Mouse (Mus musculus) erythroid progenitor cell, adult 5-6 weeks (primary cell): ENCODE results near the gene Rapgefl1. TPM values are rescaled to one million over a fixed set of nuclear protein-coding genes. Genes with fewer than 3 reads are reported as not detected.

Experiments
- ATAC-seq: replicated peaks from 2 replicates; pipeline ENCODE4 v1.8.0; 2016; ENCODE audit warnings: moderate number of reproducible peaks, mild to moderate bottlenecking, moderate TSS enrichment, inconsistent platforms; ENCODE audit not compliant: poor library complexity, low FRiP score, severe bottlenecking
- total RNA-seq, 2 experiments: library from RNA; stranded (forward) in 1 of 2; stranded (reverse) in 1 of 2; fragments of 150-400 nt in 1 of 2; fragments of 186-747, 209-891 nt in 1 of 2; gene quantifications; 2 replicates each; pipeline versions ENCODE4 v1.2.3 to v1.2.4; 2015 to 2017; ENCODE audit warnings: low replicate concordance in 2 of 2

The Rapgefl1 gene
- 6.7 TPM in 1 of 2 replicates, not detected in the other for total RNA-seq (2015; ENCODE audit: low replicate concordance)
- 1.5 TPM in 1 of 2 replicates, not detected in the other for total RNA-seq (2017; ENCODE audit: low replicate concordance)

DNA sequence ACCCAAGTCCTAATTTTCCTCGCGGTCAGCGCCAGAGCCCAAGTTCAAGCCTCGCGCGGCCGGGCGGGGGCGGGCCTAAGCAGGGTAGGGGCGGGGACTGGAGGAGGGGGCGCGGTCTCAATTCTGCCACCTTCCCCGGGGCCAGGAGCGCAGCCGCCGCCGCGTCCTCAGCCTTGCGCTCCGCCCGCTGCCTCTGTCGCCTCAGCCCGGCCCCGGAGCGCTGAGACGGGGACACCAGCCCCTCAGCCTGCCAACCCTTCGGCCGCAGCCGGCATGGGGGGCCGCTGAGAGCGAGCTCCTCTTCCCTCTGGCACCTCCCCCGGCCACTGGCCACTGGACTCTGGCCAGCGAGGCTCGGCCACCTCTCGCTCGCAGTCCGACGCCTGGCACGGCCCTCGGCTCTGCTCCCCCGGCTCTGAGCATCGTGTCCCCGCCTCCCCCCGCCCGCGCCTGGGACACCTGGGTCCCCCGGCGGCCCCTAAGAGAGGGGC, at the start of gene Rapgefl1:
Rapgefl1 (plus strand) TSS at position 135 of the 491 bp plus-strand sequence.
- peak; percentile 89 for ATAC-seq

DNA sequence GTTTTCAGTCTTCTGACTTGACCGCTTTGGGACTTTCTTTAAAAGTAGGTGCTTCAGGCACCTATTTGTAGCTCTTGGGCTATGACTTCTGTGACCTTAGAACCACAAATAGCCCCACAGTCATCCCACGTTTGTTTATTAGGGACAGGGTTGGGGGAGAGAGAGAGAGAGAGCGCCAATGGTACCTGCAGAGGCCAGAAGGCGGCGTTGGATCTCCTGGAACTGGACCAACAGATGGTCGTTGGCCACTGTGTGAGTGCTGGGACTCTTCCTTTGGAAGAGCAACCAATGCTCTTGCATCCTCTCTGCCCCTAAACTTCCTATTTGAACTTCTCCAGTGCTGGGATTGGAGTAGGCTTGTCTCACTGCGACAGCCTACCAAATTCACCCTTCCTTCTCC, 49.4 kb upstream of the Rapgefl1 start:
- ATAC-seq, result no peak

GRCm38 (mm10) chr11:98787691-98788090, 48.9 kb upstream of the Rapgefl1 start:
- ATAC-seq, result no peak

DNA sequence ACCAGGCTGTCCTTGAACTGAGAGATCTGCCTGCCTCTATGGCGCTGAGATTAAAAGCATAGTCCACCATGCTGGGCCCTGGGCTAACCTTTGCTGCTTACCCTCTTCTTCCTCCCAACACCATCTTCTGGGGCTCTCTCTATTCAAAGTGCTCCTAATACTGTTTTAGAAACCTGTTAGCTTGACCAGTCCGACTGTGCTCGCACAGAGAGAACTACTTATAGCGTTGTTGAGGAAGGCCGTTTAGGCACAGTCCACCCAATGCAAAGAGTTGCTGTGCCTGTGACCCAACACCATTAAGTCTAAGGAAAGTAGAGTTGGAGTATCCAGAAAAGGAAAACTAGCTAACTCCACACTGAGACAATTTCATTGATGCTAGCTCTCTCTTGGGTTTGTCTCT, 48.4 kb upstream of the Rapgefl1 start:
- ATAC-seq, result no peak

- peak; percentile 84 for ATAC-seq
Measured at GRCm38 (mm10) chr11:98788550-98789218, 47.9 kb upstream of the Rapgefl1 start.

DNA sequence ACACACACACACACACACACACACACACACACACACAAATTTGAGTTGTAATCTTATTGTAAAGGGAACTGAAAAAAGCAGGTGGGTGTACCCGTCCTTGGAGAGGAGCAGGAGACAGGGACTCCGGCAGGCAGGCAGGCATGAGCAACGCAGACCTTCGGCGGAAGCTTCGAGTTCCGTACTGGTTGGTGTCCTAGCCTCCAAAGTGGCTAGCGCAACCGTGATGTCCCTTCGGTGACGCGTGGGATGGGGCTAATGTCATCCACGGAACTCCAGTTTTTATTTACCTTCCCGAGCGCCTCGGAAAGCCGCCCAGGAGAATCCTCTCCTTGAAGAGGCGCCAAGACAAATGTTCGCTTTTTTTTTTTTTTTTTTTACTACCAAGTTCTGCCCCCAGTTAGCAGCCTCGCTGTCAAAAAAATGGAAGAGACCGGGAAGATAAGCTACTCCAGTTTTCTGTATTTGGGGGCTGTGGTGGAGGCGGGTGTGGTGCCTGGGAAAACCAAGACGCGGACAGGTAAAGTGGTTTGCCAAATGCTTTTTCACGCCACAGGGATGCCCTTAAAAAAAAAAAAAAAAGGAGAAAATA, 47.3 kb upstream of the Rapgefl1 start:
- no peak; the same call in 1 of the 2 replicates for ATAC-seq

GRCm38 (mm10) chr11:98789824-98790223, 46.8 kb upstream of the Rapgefl1 start:
- ATAC-seq, result no peak

DNA sequence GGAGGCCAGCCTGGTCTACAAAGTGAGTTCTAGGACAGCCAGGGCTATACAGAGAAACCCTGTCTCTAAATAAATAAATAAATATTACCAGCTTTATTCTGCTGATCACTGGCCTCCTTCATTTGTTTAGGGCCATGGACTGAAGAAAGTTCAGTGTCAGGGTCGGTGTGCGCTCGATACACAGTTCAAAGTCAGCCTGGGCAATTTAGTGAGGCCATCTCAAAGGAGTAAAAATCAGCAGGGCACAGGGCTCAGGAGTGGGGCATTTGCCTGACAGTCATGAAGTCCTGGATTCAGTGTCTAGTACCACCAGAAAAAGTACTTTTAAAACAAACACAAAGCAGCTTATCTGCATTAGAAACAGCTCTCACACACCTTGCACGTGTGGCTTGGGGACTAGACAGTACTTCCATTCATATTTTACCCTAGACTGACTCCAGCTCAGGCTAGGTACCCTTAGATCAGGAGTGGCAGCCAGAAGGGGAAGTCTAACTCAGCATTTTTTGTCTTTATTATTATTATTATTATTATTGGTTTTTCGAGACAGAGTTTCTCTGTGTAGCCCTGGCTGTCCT, 45.9 kb upstream of the Rapgefl1 start:
- ATAC-seq, result no peak

DNA sequence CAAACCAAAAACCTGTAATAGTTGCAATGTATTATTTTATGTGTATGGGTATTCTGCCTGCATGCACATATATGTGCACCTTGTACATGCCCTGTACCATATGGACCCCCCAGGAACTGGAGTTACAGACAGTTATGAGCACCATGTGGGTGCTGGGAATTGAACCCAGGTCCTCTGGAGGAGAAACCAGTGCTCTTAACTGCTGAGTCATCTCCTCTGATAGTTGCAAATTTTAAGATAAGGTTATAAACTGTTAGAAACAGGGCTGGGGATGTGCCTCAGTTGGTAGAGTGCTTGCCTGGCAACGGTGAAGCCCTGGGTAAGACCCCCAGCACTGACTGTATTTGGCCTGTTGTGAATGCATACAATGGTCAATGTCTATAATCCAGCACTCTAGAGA, 45.1 kb upstream of the Rapgefl1 start:
- no peak for ATAC-seq

GRCm38 (mm10) chr11:98792081-98792480, 44.5 kb upstream of the Rapgefl1 start:
- ATAC-seq, result no peak

DNA sequence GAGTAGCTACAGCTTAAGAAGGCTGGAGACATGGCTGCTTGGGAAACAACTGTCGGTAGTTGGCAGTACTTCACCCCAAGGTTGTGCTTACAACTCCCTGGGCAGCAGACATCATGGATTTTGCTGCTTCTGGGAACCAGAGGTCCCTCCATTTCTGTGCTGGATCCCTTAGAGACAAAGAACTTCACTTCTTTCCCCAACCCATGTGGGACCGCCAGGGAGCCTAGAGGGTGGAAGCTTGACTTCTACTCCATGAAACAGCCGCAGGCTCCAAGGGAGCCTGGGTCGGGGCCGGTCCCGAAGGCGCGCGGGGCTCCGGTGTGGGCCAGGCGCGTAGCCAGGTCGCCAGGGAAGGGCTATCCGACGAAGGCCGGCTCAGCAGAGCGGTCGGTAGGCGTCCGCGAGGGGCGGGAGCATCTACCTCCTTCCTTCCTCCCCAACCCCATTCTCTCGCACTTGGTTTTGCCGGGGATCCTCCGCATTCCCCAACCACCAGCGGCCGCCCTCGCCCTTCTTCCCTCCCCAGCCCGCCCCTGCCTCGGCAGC, 42.0 kb upstream of the Rapgefl1 start:
- peak; percentile 70 for ATAC-seq

DNA sequence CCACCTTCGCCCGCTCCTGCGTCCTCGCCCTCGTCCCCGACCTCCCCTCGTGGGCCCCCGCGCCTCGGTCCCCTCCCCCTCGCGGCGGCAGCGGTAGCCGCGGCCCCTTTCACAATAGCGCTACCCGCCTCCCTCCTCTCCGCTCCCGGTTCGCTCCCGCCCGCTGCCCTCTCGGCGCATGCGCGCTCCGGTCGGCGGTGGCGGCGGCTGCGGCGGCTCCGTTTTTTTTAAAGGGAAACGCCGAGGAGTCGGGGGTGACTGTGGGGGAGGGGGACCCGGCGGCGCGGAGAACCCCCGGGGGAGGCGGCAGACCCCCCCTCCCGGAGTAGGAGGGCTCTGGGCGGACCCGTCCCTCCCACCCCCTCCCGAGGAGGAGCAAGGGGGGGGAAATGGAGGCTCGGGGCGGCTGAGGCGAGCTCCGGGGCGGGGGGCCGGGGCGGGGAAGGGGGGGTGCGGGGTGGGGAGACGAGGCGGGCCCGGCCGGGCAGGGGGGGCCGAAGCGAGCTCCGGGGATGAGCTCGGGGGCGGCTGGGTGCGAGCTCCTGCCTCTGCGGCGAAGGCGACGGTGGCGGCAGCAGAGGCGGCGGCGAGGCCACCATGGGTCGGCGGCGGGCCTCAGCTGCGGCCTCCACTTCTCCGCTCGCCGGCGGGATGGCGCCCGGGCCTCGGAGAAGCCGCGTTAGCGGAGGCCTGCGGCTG, 41.4 kb upstream of the Rapgefl1 start, which contains the start of gene Msl1:
Msl1 (plus strand) TSS at position 502 of the 699 bp plus-strand sequence.
- ATAC-seq, result peak; percentile 68

DNA sequence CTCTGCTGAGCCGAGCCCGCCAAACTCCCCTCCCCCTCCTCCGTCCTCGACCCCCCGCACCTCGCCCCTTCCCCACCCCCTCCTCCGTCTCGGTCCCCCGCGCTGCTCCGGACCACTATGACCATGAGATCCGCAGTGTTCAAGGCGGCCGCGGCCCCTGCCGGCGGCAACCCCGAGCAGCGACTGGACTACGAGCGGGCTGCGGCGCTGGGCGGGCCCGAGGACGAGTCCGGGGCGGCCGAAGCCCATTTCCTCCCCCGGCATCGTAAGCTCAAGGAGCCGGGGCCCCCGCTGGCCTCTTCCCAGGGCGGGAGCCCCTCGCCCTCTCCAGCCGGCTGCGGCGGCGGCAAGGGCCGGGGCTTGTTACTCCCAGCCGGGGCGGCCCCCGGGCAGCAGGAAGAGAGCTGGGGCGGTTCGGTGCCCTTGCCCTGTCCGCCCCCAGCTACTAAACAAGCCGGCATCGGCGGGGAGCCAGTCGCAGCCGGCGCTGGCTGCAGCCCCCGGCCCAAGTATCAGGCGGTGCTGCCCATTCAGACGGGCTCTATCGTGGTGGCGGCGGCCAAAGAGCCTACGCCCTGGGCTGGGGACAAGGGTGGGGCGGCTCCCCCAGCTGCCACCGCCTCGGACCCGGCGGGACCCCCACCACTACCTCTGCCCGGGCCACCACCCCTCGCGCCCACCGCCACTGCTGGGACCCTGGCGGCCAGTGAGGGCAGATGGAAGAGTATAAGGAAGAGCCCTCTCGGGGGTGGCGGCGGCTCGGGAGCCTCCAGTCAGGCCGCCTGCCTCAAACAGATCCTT, 40.7 kb upstream of the Rapgefl1 start:
- peak; percentile 50 for ATAC-seq

DNA sequence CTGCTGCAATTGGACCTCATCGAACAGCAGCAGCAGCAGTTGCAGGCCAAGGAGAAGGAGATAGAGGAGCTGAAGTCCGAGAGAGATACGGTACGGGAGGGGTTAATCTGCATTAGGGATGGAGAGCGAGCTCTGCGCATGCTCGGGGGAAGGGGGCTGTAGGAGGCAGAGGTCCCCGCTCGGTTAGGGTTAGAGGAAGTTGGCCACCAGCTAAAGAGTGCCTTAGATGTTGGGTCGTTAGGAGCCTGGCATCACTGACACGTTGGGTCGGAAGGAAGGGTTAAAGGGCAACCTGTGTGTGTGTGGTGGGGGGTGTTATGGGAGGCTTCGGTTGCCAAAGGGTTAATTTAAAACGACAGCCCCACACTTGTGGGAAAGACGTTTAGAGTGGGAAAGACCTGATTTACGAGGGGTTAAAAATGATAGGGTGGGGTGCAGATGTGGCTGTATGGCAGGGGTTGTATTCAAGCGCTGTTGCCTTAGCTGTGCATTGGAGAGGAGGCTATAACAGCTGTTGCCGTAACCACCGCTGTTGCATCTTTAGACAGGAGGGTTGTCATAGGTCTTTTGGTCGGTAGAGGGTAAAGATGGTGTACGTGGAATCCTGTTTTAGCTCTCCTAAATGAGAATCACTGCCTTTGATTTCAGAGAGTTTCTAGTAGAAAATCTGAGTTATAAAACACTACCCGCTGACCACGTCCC, 39.9 kb upstream of the Rapgefl1 start:
- ATAC-seq, result peak; percentile 9; the same call in 1 of the 2 replicates

GRCm38 (mm10) chr11:98797306-98797705, 39.3 kb upstream of the Rapgefl1 start:
- ATAC-seq, result no peak

- no peak for ATAC-seq
Measured at GRCm38 (mm10) chr11:98797909-98798308, 38.7 kb upstream of the Rapgefl1 start.

GRCm38 (mm10) chr11:98804605-98805004, 32.0 kb upstream of the Rapgefl1 start, which contains the start of gene Casc3:
Gene Casc3 (plus strand): TSS chr11:98804905.
- ATAC-seq, result no peak

DNA sequence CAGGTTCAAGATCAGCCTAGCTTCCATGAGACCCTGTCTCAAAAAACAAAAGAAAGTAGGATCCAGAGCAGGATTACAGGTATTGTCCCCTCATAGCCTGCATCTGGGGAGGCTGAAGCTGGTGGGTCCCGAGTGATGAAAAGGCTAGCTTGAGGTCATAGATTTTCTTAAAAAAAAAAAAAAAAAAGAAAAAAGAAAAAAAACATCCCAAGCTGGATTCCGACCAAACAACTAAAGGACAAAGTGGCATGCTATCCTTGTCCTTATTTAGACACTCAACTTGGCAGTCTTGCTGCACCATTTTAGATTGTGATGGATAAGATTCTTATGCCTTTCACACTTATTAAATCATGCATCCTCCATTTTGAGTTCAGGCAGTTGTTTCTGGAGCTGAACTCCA, 28.2 kb upstream of the Rapgefl1 start:
- no peak for ATAC-seq
